Mouse (Mus musculus) Muller cell, postnatal 12 days (primary cell): ENCODE measurements around the gene Prkg1.
"Not testable (repeated sequence)": the region's sequence is repeated elsewhere in the genome, so short reads cannot be mapped to it uniquely, and the experiment has no call there.

ENCODE experiments used
- DNase-seq: peaks from one replicate; pipeline ENCODE4 v3.0.0-alpha.2; 2015; ENCODE audit errors: inconsistent ontology term

Gene Prkg1

GRCm38 (mm10) chr19:31442311-31442710, 322.5 kb downstream of the Prkg1 start:
- DNase-seq, result peak; percentile 65

DNA sequence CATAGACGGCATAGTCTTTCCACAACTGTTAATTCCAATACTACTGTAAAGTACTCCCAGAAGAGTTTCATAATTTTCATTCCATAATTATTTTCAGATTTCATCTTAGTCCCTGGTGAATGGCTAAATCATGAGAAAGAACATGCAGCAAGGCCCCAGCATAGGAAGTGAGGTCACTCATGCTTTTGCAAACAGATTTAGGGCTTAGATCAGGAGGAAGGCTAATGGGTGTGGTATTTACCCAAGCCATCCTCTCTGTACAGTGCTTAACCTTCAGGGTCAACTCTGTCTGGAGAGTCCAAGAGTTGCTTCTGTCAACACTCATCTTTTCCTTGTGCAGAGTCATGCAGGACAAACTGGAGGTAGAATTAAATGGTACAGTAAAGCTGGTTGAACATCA, 331.4 kb downstream of the Prkg1 start:
- DNase-seq, result no peak

- DNase-seq, result no peak
These were observed 333.4 kb downstream of the Prkg1 start for GRCm38 (mm10) chr19:31431411-31431810.

GRCm38 (mm10) chr19:31426142-31426541, 338.7 kb downstream of the Prkg1 start:
- no peak for DNase-seq

GRCm38 (mm10) chr19:31425199-31425598, 339.6 kb downstream of the Prkg1 start:
- DNase-seq, result peak; percentile 56

DNA sequence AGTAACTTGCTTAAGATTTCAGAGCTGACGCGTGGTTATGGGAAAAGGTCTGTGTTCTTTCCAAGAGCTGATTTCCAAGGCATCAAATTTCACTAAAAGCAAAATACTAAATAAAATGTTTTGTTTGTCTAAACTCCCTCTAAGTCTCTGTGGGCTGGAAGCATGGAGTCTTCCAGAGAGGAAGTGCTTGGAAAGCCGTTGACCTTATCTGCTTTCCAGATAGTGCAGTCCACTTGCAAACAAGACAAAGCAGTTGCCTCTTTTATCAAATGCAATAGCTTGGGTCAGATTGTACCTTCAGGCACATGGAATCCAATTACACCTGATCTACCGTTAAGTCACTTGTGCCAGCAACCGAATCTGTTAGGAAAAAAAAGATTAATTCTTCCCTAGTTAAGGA, 340.5 kb downstream of the Prkg1 start:
- DNase-seq, result no peak

DNA sequence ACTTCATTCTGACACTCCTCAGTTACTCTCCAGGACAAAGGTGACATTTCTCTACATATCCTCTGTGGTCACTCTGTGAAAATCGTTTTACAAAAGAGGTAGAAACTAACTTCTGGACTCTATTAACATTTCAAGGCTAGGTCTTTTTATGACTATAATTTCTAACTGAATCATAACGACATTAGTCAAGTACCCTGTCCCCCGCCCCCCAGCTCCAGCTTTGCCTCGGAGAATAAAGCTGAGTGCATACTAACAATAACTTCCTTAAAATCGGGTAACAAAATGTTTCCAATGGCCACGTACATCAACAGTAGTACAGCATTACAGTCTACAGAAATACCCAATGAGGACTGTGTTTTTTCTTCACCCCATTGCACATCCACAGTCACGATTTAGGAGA, 351.3 kb downstream of the Prkg1 start:
- no peak for DNase-seq

DNA sequence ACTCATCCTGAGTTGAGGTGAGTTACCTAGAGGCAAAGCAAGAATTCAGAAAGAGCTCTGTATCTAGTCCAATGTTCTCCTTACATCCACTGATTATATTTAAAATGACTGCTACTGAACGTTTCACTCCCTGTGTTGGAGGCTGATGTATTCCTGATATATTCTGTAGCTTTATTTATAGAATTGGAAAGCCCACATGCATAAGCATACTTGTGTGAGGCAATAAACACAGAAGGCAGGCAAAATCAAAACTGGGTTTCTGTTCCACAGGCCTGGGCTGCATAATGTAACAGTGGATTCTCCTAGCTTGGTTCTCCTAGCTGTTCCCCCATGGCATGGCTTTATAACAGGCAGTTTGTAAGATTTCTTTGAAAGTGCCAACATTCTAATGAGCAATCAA, 368.7 kb downstream of the Prkg1 start:
- no peak for DNase-seq

DNA sequence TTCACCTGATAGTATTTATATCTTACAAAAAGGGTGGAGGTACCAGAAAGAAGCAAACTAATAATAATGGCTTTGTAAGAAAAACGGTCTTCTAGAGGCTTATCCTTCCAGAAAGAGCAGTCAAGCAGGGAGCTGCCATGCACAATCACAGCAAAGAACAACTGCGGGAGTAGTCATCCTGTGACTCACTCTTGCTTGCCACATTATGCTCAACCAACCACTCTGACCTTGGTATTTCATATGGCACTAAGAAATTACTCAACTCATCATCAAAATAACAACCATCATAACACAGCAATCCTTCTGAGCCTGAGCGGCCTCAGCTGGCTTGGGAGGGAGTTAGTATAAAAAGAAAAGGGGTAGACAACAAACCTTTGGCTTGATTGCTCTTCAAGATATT, 379.5 kb downstream of the Prkg1 start:
- peak; percentile 77 for DNase-seq

DNA sequence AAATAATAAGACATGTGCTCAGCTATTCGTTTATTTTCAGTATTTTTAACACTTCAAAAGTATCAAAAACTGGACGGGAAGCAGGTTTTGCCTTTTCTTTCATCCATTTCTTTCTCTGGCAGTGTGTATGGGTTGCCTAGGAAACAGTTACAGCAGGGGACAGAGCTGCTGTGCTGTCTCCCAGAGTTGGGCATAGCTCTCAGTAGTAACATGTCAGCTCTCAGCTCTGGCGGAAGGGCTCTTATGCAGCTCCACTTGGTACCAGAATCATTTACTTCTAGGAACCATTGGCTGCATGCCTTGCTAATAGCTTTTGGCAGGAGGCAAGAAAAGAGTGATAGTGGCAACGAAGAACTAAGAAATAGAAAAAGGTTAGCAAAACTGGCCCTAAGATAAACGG, 381.0 kb downstream of the Prkg1 start:
- DNase-seq, result peak; percentile 54

DNA sequence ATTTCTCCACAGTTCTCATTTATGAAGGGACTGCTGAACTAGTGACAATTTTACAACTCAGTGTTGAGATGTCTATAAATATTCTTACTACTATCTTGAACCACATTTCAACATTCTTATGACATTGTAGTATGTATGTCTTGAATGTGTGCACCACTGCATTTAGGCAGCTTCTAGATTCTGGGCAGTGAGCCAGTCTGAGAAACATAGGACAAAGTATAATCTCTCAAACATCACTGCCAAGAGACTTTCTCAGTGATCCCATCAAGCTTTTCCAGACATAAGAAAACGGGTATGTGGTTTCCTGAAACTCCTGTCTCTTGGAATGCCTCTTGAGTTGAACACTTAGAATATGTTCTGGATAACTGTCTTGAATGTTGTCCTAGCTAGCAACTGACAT, 394.7 kb downstream of the Prkg1 start:
- no peak for DNase-seq

GRCm38 (mm10) chr19:31369116-31369515, 395.7 kb downstream of the Prkg1 start:
- no peak for DNase-seq

- DNase-seq, result no peak
These were observed 402.8 kb downstream of the Prkg1 start for GRCm38 (mm10) chr19:31362051-31362450.

- no peak for DNase-seq
These were observed 403.3 kb downstream of the Prkg1 start for GRCm38 (mm10) chr19:31361575-31361974.

DNA sequence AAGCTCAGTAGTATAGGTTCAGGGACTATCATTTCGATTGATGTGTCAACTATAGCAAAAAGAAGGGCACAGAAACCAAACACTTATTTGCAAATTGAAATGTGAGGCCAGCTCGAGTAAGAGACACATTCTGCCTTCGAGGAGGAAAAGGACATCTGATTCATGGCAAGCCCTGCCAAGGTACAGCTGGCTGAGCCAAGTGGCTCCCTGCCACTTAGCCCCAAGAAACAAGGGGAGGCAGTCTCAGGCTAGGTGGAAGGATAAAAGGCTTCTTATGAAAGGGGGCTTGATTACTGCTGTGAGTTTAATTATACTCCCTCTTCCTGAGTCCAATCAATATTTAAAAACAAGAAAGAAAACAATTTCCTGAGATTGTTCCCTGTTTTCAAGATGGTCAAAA, 403.7 kb downstream of the Prkg1 start:
- peak; percentile 78 for DNase-seq

DNA sequence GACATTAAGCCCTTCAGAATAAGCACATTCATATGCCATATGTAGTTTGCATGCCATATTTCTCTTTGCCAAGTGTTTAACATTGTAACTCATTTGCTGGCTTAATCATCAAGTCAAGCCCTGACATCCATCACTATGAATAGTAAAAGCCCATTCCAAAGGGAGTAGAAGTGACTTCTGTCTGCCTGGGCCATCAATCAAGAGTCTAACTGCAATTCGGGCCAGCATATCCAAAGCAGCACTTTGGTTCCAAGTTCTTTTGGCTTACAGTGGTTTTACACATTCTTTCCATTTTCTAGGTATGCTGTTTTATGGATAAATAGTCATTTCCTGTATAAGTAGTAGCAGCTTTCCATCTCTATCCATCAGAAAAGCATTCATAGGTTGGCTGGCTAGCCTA, 409.9 kb downstream of the Prkg1 start:
- DNase-seq, result no peak

GRCm38 (mm10) chr19:31352784-31353183, 412.0 kb downstream of the Prkg1 start:
- DNase-seq, result not testable (repeated sequence)

- DNase-seq, result peak; percentile 55
These were observed 413.0 kb downstream of the Prkg1 start for GRCm38 (mm10) chr19:31351796-31352195.

GRCm38 (mm10) chr19:31342150-31342549, 422.7 kb downstream of the Prkg1 start:
- DNase-seq, result peak; percentile 40

DNA sequence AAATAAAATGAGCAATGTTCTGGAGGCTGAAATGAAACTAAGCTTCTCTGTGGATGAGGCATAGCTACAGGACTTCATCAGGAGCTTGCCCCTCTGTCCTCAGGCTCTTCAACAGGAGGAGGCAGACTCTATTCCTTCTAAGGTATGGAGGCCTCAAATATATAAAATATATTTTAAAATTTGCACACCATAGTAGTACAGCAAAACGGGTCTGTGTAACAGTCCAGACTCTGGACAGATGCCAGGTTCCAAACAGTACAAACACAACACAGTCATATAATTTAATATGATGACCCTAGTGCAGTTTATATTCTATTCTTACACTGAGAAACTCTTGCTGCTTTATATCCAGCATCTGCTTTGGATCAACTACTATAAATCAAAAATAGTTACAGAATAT, 423.9 kb downstream of the Prkg1 start:
- DNase-seq, result no peak

DNA sequence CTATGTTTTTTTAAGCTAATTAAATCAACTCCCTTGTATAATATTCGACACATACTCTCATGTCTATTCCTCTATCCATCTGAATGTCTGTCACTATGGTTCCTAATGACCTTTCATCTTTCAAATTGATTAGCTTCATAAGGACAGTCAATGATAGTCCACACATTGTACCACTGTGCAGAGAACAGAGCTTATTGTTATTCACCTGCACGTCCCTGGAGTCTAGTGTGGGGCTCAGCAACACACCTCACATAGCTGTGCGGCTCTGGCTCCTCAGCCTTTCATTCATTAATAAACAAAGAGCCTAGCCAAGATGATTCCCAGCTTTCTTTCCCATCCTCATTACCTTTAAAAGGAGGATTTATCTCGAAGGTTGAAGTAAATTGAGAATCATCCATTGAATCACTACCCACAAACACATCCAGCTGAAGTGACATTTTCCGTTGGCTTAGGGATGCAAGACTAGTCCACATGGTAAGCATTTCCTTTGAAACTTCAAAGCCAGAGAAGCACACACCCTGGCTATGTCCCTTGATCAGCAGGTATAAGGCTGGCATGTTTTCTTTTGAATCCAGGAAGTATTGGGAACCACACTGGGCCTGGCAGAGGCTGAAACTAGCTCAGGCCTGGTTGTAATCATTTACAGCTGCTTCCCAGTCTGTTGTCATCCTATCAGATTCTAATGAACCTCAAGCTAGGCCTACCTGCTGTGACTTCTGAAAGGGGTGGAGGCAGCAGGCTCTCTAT, 426.3 kb downstream of the Prkg1 start:
- DNase-seq, result no peak

- DNase-seq, result no peak
These were observed 427.0 kb downstream of the Prkg1 start for GRCm38 (mm10) chr19:31337863-31338217.

DNA sequence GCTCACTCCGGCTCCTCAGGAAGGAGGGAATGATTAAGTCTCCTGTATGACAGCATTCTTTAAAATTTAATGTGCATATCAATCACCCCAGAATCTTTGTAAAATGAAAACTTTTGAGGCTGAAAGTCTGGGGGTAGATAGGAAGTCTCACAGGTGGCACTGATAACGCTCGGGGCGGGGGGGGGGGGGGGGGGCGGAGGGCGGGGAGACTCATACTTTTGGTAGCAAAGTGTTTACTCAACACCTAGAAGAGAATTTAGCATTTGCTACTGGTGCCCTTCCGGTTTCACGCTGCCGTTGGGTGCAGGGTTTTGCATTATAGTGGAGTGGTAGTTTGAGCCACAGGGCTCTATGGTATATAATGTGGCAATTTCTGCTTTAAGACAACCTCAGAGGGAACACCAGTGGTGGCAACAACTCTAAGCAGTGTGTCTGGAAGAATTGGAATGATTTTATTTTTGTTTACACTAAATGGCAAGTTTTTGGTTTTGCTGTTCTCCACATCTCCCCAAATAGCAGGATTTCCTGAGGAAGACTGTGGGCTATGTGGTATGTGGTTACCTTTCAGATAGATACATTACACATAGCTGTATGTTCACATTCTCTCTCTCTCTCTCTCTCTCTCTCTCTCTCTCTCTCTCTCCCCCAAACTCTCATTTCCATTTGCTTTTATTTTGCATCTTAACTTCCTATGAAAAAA, 427.5 kb downstream of the Prkg1 start:
- no peak for DNase-seq
